Mouse (Mus musculus) spleen, postnatal 14 days (tissue): ENCODE results near the gene Slc2a2.

Experiments used
- DNase-seq, 2 experiments: peaks; one replicate each; pipeline ENCODE4 v3.0.0; 2021 to 2022; ENCODE audit warnings: low spot score in 2 of 2

The Slc2a2 gene

GRCm38 (mm10) chr3:28697797-28698196 is at the start of gene Slc2a2:
Gene Slc2a2, plus strand, starts transcription at chr3:28697903.
- DNase-seq: no peak

GRCm38 (mm10) chr3:28652574-28652973 is 45.1 kb upstream of the Slc2a2 start:
- no peak for DNase-seq

GRCm38 (mm10) chr3:28653043-28653442 is 44.7 kb upstream of the Slc2a2 start:
- DNase-seq: no peak

GRCm38 (mm10) chr3:28654740-28655139 is 43.0 kb upstream of the Slc2a2 start:
- DNase-seq: no peak

GRCm38 (mm10) chr3:28658349-28658748 is 39.4 kb upstream of the Slc2a2 start:
- no peak for DNase-seq

- DNase-seq: no peak
Observed at GRCm38 (mm10) chr3:28680851-28681250, 16.9 kb upstream of the Slc2a2 start.

- no peak for DNase-seq
Observed at GRCm38 (mm10) chr3:28681866-28682265, 15.8 kb upstream of the Slc2a2 start.

GRCm38 (mm10) chr3:28682411-28682810 is 15.3 kb upstream of the Slc2a2 start:
- DNase-seq: no peak

- no peak for DNase-seq
Observed at GRCm38 (mm10) chr3:28685510-28685909, 12.2 kb upstream of the Slc2a2 start.

GRCm38 (mm10) chr3:28694811-28695210 is 2.9 kb upstream of the Slc2a2 start:
- no peak for DNase-seq

- no peak for DNase-seq
Observed at GRCm38 (mm10) chr3:28695608-28696007, 2.1 kb upstream of the Slc2a2 start.

- DNase-seq: no peak
Observed at GRCm38 (mm10) chr3:28696162-28696561, 1.5 kb upstream of the Slc2a2 start.

GRCm38 (mm10) chr3:28699601-28700000 is 1.9 kb downstream of the Slc2a2 start:
- DNase-seq: no peak

GRCm38 (mm10) chr3:28705522-28706137 is 7.9 kb downstream of the Slc2a2 start:
- DNase-seq: no peak

GRCm38 (mm10) chr3:28706736-28707135 is 9.0 kb downstream of the Slc2a2 start:
- no peak for DNase-seq

- DNase-seq: no peak
Observed at GRCm38 (mm10) chr3:28709740-28710139, 12.0 kb downstream of the Slc2a2 start.

GRCm38 (mm10) chr3:28713913-28714698 is 16.4 kb downstream of the Slc2a2 start:
- DNase-seq: no peak

- DNase-seq: no peak
Observed at GRCm38 (mm10) chr3:28718521-28718920, 20.8 kb downstream of the Slc2a2 start.

GRCm38 (mm10) chr3:28721218-28721617 is 23.5 kb downstream of the Slc2a2 start:
- DNase-seq: no peak

GRCm38 (mm10) chr3:28721838-28722237 is 24.1 kb downstream of the Slc2a2 start:
- no peak for DNase-seq

GRCm38 (mm10) chr3:28722531-28722930 is 24.8 kb downstream of the Slc2a2 start:
- no peak for DNase-seq

GRCm38 (mm10) chr3:28723534-28723933 is 25.8 kb downstream of the Slc2a2 start:
- DNase-seq: no peak

GRCm38 (mm10) chr3:28725203-28725602 is 27.5 kb downstream of the Slc2a2 start:
- no peak for DNase-seq
